Mouse (Mus musculus) testis, adult 2 months (tissue): ENCODE results near the gene Tmod1. TPM values are rescaled to one million over a fixed set of nuclear protein-coding genes. Genes with fewer than 3 reads are reported as not detected.

Source experiments
- H3K27ac ChIP-seq: fragments of 200-500 bp; 2 replicates; pipeline ENCODE4 v1.5.1; 2012; ENCODE audit warnings: low read depth, low read length; ENCODE audit not compliant: control insufficient read depth, insufficient read depth
- H3K27me3 ChIP-seq: fragments of 200-500 bp; 2 replicates; pipeline ENCODE4 v1.6.1; 2012; ENCODE audit warnings: mild to moderate bottlenecking, low read length, moderate library complexity; ENCODE audit not compliant: control insufficient read depth, insufficient read depth
- H3K36me3 ChIP-seq: fragments of 200-500 bp; 2 replicates; pipeline ENCODE4 v1.6.1; 2012; ENCODE audit warnings: mild to moderate bottlenecking, low read length; ENCODE audit not compliant: control insufficient read depth, insufficient read depth
- H3K4me1 ChIP-seq: fragments of 200-500 bp; 2 replicates; pipeline ENCODE4 v1.6.1; 2012; ENCODE audit warnings: low read length; ENCODE audit not compliant: control insufficient read depth, insufficient read depth
- H3K4me3 ChIP-seq: fragments of 200-500 bp; 2 replicates; pipeline ENCODE4 v1.5.1; 2012; ENCODE audit warnings: low read depth, mild to moderate bottlenecking, low read length, moderate library complexity, mixed read lengths; ENCODE audit not compliant: control insufficient read depth
- CTCF ChIP-seq: fragments of 200-500 bp; IDR thresholded peaks from 2 replicates; pipeline ENCODE4 v1.5.1; 2012; ENCODE audit warnings: low read depth, mild to moderate bottlenecking, inconsistent platforms, low read length, moderate library complexity; ENCODE audit not compliant: control insufficient read depth, insufficient read depth, insufficient replicate concordance
- POLR2A ChIP-seq: fragments of 200-500 bp; IDR thresholded peaks from 2 replicates; pipeline ENCODE4 v1.6.1; 2012; ENCODE audit warnings: low read depth, mild to moderate bottlenecking, inconsistent platforms, low read length, moderate library complexity; ENCODE audit not compliant: control insufficient read depth
- polyA plus RNA-seq: library from polyadenylated mRNA; depleted of rRNA; stranded (reverse); fragments of >200 nt; gene quantifications from 2 replicates; pipeline ENCODE4 v1.2.3, GENCODE M21; 2012

Tmod1 gene
- polyA plus RNA-seq, 1 experiment = 24.7 TPM

GRCm38 (mm10) chr4:46068060-46068459 lies 29.3 kb downstream of the Tmod1 start:
- Histone ChIP-seq H3K36me3 (no peaks in the 10 kb centered on the region), H3K4me1 (no peaks in the 10 kb centered on the region), H3K27ac (no peak overlapping the region), H3K4me3 (no peak overlapping the region), H3K27me3 (no peaks in the 10 kb centered on the region)
- TF ChIP-seq CTCF (no peak), POLR2A (no peak)

GRCm38 (mm10) chr4:46068573-46068972 lies 29.8 kb downstream of the Tmod1 start:
- no peak overlapping the region for H3K27ac ChIP-seq
- TF ChIP-seq CTCF = no peak
- TF ChIP-seq POLR2A = no peak
- no peak overlapping the region for H3K4me3 ChIP-seq

GRCm38 (mm10) chr4:46069851-46070482 lies 31.2 kb downstream of the Tmod1 start:
- H3K27me3 ChIP-seq = no peaks in the 10 kb centered on the region
- no peak overlapping the region for H3K4me3 ChIP-seq
- no peak overlapping the region for H3K27ac ChIP-seq
- H3K36me3 ChIP-seq = no peaks in the 10 kb centered on the region
- TF ChIP-seq CTCF (no peak), POLR2A (no peak)
- no peaks in the 10 kb centered on the region for H3K4me1 ChIP-seq

More at GRCm38 (mm10) chr4:46068573-46068972, 29.8 kb downstream of the Tmod1 start:
- Histone ChIP-seq H3K4me1 (no peaks in the 10 kb centered on the region), H3K27me3 (no peaks in the 10 kb centered on the region), H3K36me3 (no peaks in the 10 kb centered on the region)

GRCm38 (mm10) chr4:46072631-46073030 lies 33.9 kb downstream of the Tmod1 start:
- Histone ChIP-seq H3K27ac (no peak overlapping the region), H3K4me3 (no peak overlapping the region), H3K4me1 (no peaks in the 10 kb centered on the region), H3K27me3 (no peaks in the 10 kb centered on the region), H3K36me3 (no peaks in the 10 kb centered on the region)
- no peak for TF ChIP-seq CTCF
- TF ChIP-seq POLR2A = no peak

GRCm38 (mm10) chr4:46073736-46074135 lies 35.0 kb downstream of the Tmod1 start:
- no peak overlapping the region for H3K4me3 ChIP-seq
- H3K36me3 ChIP-seq = no peaks in the 10 kb centered on the region
- TF ChIP-seq CTCF (no peak), POLR2A (no peak)
- H3K27ac ChIP-seq = no peak overlapping the region
- H3K4me1 ChIP-seq = no peaks in the 10 kb centered on the region
- no peaks in the 10 kb centered on the region for H3K27me3 ChIP-seq

GRCm38 (mm10) chr4:46075664-46076063 lies 36.9 kb downstream of the Tmod1 start:
- Histone ChIP-seq H3K36me3 (no peaks in the 10 kb centered on the region), H3K27me3 (no peaks in the 10 kb centered on the region), H3K27ac (no peak overlapping the region), H3K4me3 (peak overlapping the region; percentile 27; the same call in 1 of the 2 replicates), H3K4me1 (no peaks in the 10 kb centered on the region)
- TF ChIP-seq CTCF (no peak), POLR2A (no peak)

- Histone ChIP-seq H3K27ac (peak overlapping the region; percentile 39), H3K36me3 (no peaks in the 10 kb centered on the region), H3K4me3 (peak overlapping the region; percentile 82), H3K4me1 (no peaks in the 10 kb centered on the region), H3K27me3 (no peaks in the 10 kb centered on the region)
- TF ChIP-seq CTCF = no peak
- TF ChIP-seq POLR2A = peak; percentile 20; the same call in 1 of the 2 replicates
These were observed 38.2 kb downstream of the Tmod1 start for GRCm38 (mm10) chr4:46076892-46077291.

GRCm38 (mm10) chr4:46080261-46080660 lies 41.5 kb downstream of the Tmod1 start:
- Histone ChIP-seq H3K4me3 (no peak overlapping the region), H3K27ac (no peak overlapping the region), H3K36me3 (no peaks in the 10 kb centered on the region), H3K4me1 (no peaks in the 10 kb centered on the region; the same call in 1 of the 2 replicates), H3K27me3 (no peaks in the 10 kb centered on the region)
- TF ChIP-seq POLR2A = no peak
- no peak for TF ChIP-seq CTCF
